Mouse (Mus musculus): ENCODE measurements around the gene Zxdb. TPM values are rescaled to one million over a fixed set of nuclear protein-coding genes. Genes with fewer than 3 reads are reported as not detected.
"Not testable (repeated sequence)": the region's sequence is repeated elsewhere in the genome, so short reads cannot be mapped to it uniquely, and the experiment has no call there.

Zxdb gene
- 1.1 TPM in 2 replicates for polyA plus RNA-seq (2012; rRNA removed)
- 0.25 and 0.43 TPM in 2 replicates for polyA plus RNA-seq (2014; fragmentation: Nextera tagmentation; extraction: Ambion mirVana)

GRCm38 (mm10) chrX:94724192-94724971, at the start of gene Zxdb:
Gene Zxdb, plus strand, starts transcription at chrX:94724569.
- no CpG with 5 or more reads among the region's 60 CpGs for WGBS (ENCODE audit: insufficient replicate concordance)
- H3K36me3 ChIP-seq (replicated peaks; ENCODE audit: control insufficient read depth, insufficient read depth, low read depth); H3K27ac ChIP-seq; DNase-seq (ENCODE audit: low read depth in 3 of 3, low spot score in 3 of 3); H3K4me2 ChIP-seq (ENCODE audit: low read depth); H3K27me3 ChIP-seq (ENCODE audit: control insufficient read depth, insufficient read depth, low read length); H3K9ac ChIP-seq (replicated peaks); H3K4me1 ChIP-seq (replicated peaks; ENCODE audit: control insufficient read depth in 2 of 2, insufficient read depth in 2 of 2, low read length in 1 of 2); H3K9me3 ChIP-seq (ENCODE audit: control insufficient read depth, low read length): not testable (repeated sequence)
- H3K4me3 ChIP-seq (ENCODE audit: insufficient read depth in 1 of 2, low read depth in 2 of 2, low read length in 2 of 2) = 0 out of 4 replicates have a peak within 1 kb of the TSS, but pooled peaks of 1 of the 2 experiments have one; percentile 28
- peak; percentile 63 for ATAC-seq (ENCODE audit: insufficient read depth)

- H3K9me3 ChIP-seq (ENCODE audit: control insufficient read depth, low read length) = no peaks in the 10 kb centered on the region
These were observed 49.4 kb upstream of the Zxdb start for GRCm38 (mm10) chrX:94674977-94675376.

GRCm38 (mm10) chrX:94681581-94681980, 42.8 kb upstream of the Zxdb start:
- no CpG with 5 or more reads among the region's 2 CpGs for WGBS (ENCODE audit: insufficient replicate concordance)
- not testable (repeated sequence) for H3K9me3 ChIP-seq (ENCODE audit: control insufficient read depth, low read length); H3K27ac ChIP-seq; H3K36me3 ChIP-seq (replicated peaks; ENCODE audit: control insufficient read depth, insufficient read depth, low read depth); ATAC-seq (ENCODE audit: insufficient read depth); H3K9ac ChIP-seq (replicated peaks); H3K4me2 ChIP-seq (ENCODE audit: low read depth); H3K27me3 ChIP-seq (ENCODE audit: control insufficient read depth, insufficient read depth, low read length); H3K4me3 ChIP-seq (ENCODE audit: insufficient read depth in 1 of 2, low read depth in 2 of 2, low read length in 2 of 2); DNase-seq (ENCODE audit: low read depth in 3 of 3, low spot score in 3 of 3); H3K4me1 ChIP-seq (replicated peaks; ENCODE audit: control insufficient read depth in 2 of 2, insufficient read depth in 2 of 2, low read length in 1 of 2)

More at GRCm38 (mm10) chrX:94674977-94675376, 49.4 kb upstream of the Zxdb start:
- no peak overlapping the region for H3K27ac ChIP-seq
- 30% methylated on average over 4 of the region's 4 CpGs for WGBS (ENCODE audit: insufficient replicate concordance)
- TF ChIP-seq CTCF (IDR thresholded peaks at IDR 0.05; ENCODE audit: low read depth) (peak; percentile 65), EP300 (IDR thresholded peaks at IDR 0.05; ENCODE audit: low read depth) (no peak)
- DNase-seq (ENCODE audit: low read depth in 3 of 3, low spot score in 3 of 3) = peak; percentile 7 to 9 (median 7)
- no peak overlapping the region for H3K4me3 ChIP-seq (ENCODE audit: insufficient read depth in 1 of 2, low read depth in 2 of 2, low read length in 2 of 2)
- no peak for ATAC-seq (ENCODE audit: insufficient read depth)
- H3K9ac ChIP-seq (replicated peaks) = no peak overlapping the region
- no peaks in the 10 kb centered on the region for H3K36me3 ChIP-seq (replicated peaks; ENCODE audit: control insufficient read depth, insufficient read depth, low read depth)
- no peaks in the 10 kb centered on the region for H3K27me3 ChIP-seq (ENCODE audit: control insufficient read depth, insufficient read depth, low read length)
- no peak overlapping the region for H3K4me2 ChIP-seq (ENCODE audit: low read depth)
- no peaks in the 10 kb centered on the region for H3K4me1 ChIP-seq (replicated peaks; ENCODE audit: control insufficient read depth in 2 of 2, insufficient read depth in 2 of 2, low read length in 1 of 2)

- not testable (repeated sequence) for DNase-seq (ENCODE audit: low read depth in 3 of 3, low spot score in 3 of 3); H3K9ac ChIP-seq (replicated peaks); H3K27me3 ChIP-seq (ENCODE audit: control insufficient read depth, insufficient read depth, low read length); H3K9me3 ChIP-seq (ENCODE audit: control insufficient read depth, low read length); H3K4me1 ChIP-seq (replicated peaks; ENCODE audit: control insufficient read depth in 2 of 2, insufficient read depth in 2 of 2, low read length in 1 of 2); ATAC-seq (ENCODE audit: insufficient read depth); H3K4me3 ChIP-seq (ENCODE audit: insufficient read depth in 1 of 2, low read depth in 2 of 2, low read length in 2 of 2); H3K36me3 ChIP-seq (replicated peaks; ENCODE audit: control insufficient read depth, insufficient read depth, low read depth); H3K27ac ChIP-seq; H3K4me2 ChIP-seq (ENCODE audit: low read depth)
- TF ChIP-seq CTCF (IDR thresholded peaks at IDR 0.05; ENCODE audit: low read depth) = 0 out of 2 replicates have a peak, but pooled peaks have one; percentile 12
- WGBS (ENCODE audit: insufficient replicate concordance) = 72% methylated on average over 5 of the region's 5 CpGs
These were observed 34.8 kb upstream of the Zxdb start for GRCm38 (mm10) chrX:94689593-94689992.

GRCm38 (mm10) chrX:94706676-94707075, 17.7 kb upstream of the Zxdb start:
- not testable (repeated sequence) for H3K27ac ChIP-seq; H3K4me1 ChIP-seq (replicated peaks; ENCODE audit: control insufficient read depth in 2 of 2, insufficient read depth in 2 of 2, low read length in 1 of 2); H3K4me2 ChIP-seq (ENCODE audit: low read depth); H3K27me3 ChIP-seq (ENCODE audit: control insufficient read depth, insufficient read depth, low read length); H3K9me3 ChIP-seq (ENCODE audit: control insufficient read depth, low read length); ATAC-seq (ENCODE audit: insufficient read depth); DNase-seq (ENCODE audit: low read depth in 3 of 3, low spot score in 3 of 3); H3K4me3 ChIP-seq (ENCODE audit: insufficient read depth in 1 of 2, low read depth in 2 of 2, low read length in 2 of 2); H3K36me3 ChIP-seq (replicated peaks; ENCODE audit: control insufficient read depth, insufficient read depth, low read depth); H3K9ac ChIP-seq (replicated peaks)
- 75% methylated on average over 6 of the region's 7 CpGs for WGBS (ENCODE audit: insufficient replicate concordance)

GRCm38 (mm10) chrX:94709752-94710151, 14.6 kb upstream of the Zxdb start:
- not testable (repeated sequence) for H3K36me3 ChIP-seq (replicated peaks; ENCODE audit: control insufficient read depth, insufficient read depth, low read depth); H3K9me3 ChIP-seq (ENCODE audit: control insufficient read depth, low read length); H3K4me1 ChIP-seq (replicated peaks; ENCODE audit: control insufficient read depth in 2 of 2, insufficient read depth in 2 of 2, low read length in 1 of 2); H3K4me2 ChIP-seq (ENCODE audit: low read depth); H3K9ac ChIP-seq (replicated peaks); DNase-seq (ENCODE audit: low read depth in 3 of 3, low spot score in 3 of 3); H3K27ac ChIP-seq; H3K27me3 ChIP-seq (ENCODE audit: control insufficient read depth, insufficient read depth, low read length); H3K4me3 ChIP-seq (ENCODE audit: insufficient read depth in 1 of 2, low read depth in 2 of 2, low read length in 2 of 2); ATAC-seq (ENCODE audit: insufficient read depth)
- WGBS (ENCODE audit: insufficient replicate concordance) = no CpG with 5 or more reads among the region's 3 CpGs

- not testable (repeated sequence) for H3K9ac ChIP-seq (replicated peaks); H3K36me3 ChIP-seq (replicated peaks; ENCODE audit: control insufficient read depth, insufficient read depth, low read depth); H3K4me1 ChIP-seq (replicated peaks; ENCODE audit: control insufficient read depth in 2 of 2, insufficient read depth in 2 of 2, low read length in 1 of 2); H3K27me3 ChIP-seq (ENCODE audit: control insufficient read depth, insufficient read depth, low read length); H3K4me2 ChIP-seq (ENCODE audit: low read depth); H3K27ac ChIP-seq; DNase-seq (ENCODE audit: low read depth in 3 of 3, low spot score in 3 of 3); H3K9me3 ChIP-seq (ENCODE audit: control insufficient read depth, low read length)
- ATAC-seq (ENCODE audit: insufficient read depth) = peak; percentile 67
- 0 out of 4 replicates have a peak overlapping the region, but pooled peaks of 1 of the 2 experiments have one; percentile 28 for H3K4me3 ChIP-seq (ENCODE audit: insufficient read depth in 1 of 2, low read depth in 2 of 2, low read length in 2 of 2)
- 23% methylated on average over 14 of the region's 102 CpGs for WGBS (ENCODE audit: insufficient replicate concordance)
These were observed 702 bp downstream of the Zxdb start for GRCm38 (mm10) chrX:94724972-94725569.
